Mouse (Mus musculus) layer of hippocampus, postnatal 36 days (tissue): Measurements from ENCODE around the gene Abcg4. TPM values are rescaled to one million over a fixed set of nuclear protein-coding genes. Genes with fewer than 3 reads are reported as not detected.
"Not testable (repeated sequence)": the region's sequence is repeated elsewhere in the genome, so short reads cannot be mapped to it uniquely, and the experiment has no call there.

Experiments used
- DNase-seq, 2 experiments: peaks; one replicate each; pipeline ENCODE4 v3.0.0; 2022
- total RNA-seq, 2 experiments: library from RNA; stranded (reverse); gene quantifications; 2 replicates each; pipeline ENCODE4 v1.2.3; 2021

Gene Abcg4
- 10 to 100 TPM; 63.6 to 73.1 TPM for total RNA-seq

- peak; percentile 53 to 57 for DNase-seq
Observed at GRCm38 (mm10) chr9:44288076-44288958, at the start of gene Abcg4. TSS of gene Abcg4 (minus strand) at chr9:44288615.

GRCm38 (mm10) chr9:44337436-44338169, 49.2 kb upstream of the Abcg4 start:
- DNase-seq = no peak

GRCm38 (mm10) chr9:44336964-44337363, 48.5 kb upstream of the Abcg4 start:
- no peak for DNase-seq

GRCm38 (mm10) chr9:44336513-44336912, 48.1 kb upstream of the Abcg4 start:
- not testable (repeated sequence) for DNase-seq

GRCm38 (mm10) chr9:44336093-44336406, 47.6 kb upstream of the Abcg4 start:
- no peak for DNase-seq

- no peak for DNase-seq
Observed at GRCm38 (mm10) chr9:44335331-44336092, 47.1 kb upstream of the Abcg4 start.

GRCm38 (mm10) chr9:44334396-44335330, 46.2 kb upstream of the Abcg4 start, which contains the start of gene H2afx:
TSS of gene H2afx (plus strand) at chr9:44334694.
- DNase-seq = peak; percentile 98

- no peak for DNase-seq
Observed at GRCm38 (mm10) chr9:44332918-44333638, 44.7 kb upstream of the Abcg4 start.

GRCm38 (mm10) chr9:44330736-44331135, 42.3 kb upstream of the Abcg4 start:
- no peak for DNase-seq

GRCm38 (mm10) chr9:44327926-44328325, 39.5 kb upstream of the Abcg4 start:
- no peak for DNase-seq

- no peak for DNase-seq
Observed at GRCm38 (mm10) chr9:44327064-44327711, 38.8 kb upstream of the Abcg4 start.

- DNase-seq = peak; percentile 85 to 86
Observed at GRCm38 (mm10) chr9:44326371-44327063, 38.1 kb upstream of the Abcg4 start.

- no peak for DNase-seq
Observed at GRCm38 (mm10) chr9:44325768-44326370, 37.5 kb upstream of the Abcg4 start, which contains the start of gene Dpagt1. TSS of gene Dpagt1 (plus strand) at chr9:44326019.

- not testable (repeated sequence) for DNase-seq
Observed at GRCm38 (mm10) chr9:44325032-44325767, 36.8 kb upstream of the Abcg4 start.

GRCm38 (mm10) chr9:44324147-44324546, 35.7 kb upstream of the Abcg4 start:
- no peak for DNase-seq

GRCm38 (mm10) chr9:44323656-44324055, 35.2 kb upstream of the Abcg4 start:
- not testable (repeated sequence) for DNase-seq

GRCm38 (mm10) chr9:44320799-44321133, 32.4 kb upstream of the Abcg4 start:
- peak in 1 of 2 experiments; percentile 33 for DNase-seq
